Mouse (Mus musculus): ENCODE measurements around the gene Stxbp1.
"Not testable (repeated sequence)": the region's sequence is repeated elsewhere in the genome, so short reads cannot be mapped to it uniquely, and the experiment has no call there.

The Stxbp1 gene

GRCm38 (mm10) chr2:32874070-32874469 lies 27.0 kb upstream of the Stxbp1 start:
- no peak for DNase-seq (ENCODE audit: low read depth, low spot score)

GRCm38 (mm10) chr2:32870275-32871100 lies 23.4 kb upstream of the Stxbp1 start:
- no peak for DNase-seq (ENCODE audit: low read depth, low spot score)

- no peak for DNase-seq (ENCODE audit: low read depth, low spot score)
Measured at GRCm38 (mm10) chr2:32869721-32870274, 22.8 kb upstream of the Stxbp1 start.

GRCm38 (mm10) chr2:32867354-32867753 lies 20.3 kb upstream of the Stxbp1 start:
- no peak for DNase-seq (ENCODE audit: low read depth, low spot score)

- peak; percentile 46 for DNase-seq (ENCODE audit: low read depth, low spot score)
Measured at GRCm38 (mm10) chr2:32864755-32865154, 17.7 kb upstream of the Stxbp1 start.

- DNase-seq (ENCODE audit: low read depth, low spot score), result no peak
Measured at GRCm38 (mm10) chr2:32863317-32863716, 16.3 kb upstream of the Stxbp1 start.

GRCm38 (mm10) chr2:32860799-32861198 lies 13.8 kb upstream of the Stxbp1 start:
- DNase-seq (ENCODE audit: low read depth, low spot score), result no peak

GRCm38 (mm10) chr2:32859622-32860012 lies 12.6 kb upstream of the Stxbp1 start:
- DNase-seq (ENCODE audit: low read depth, low spot score), result no peak

GRCm38 (mm10) chr2:32859010-32859621 lies 12.1 kb upstream of the Stxbp1 start:
- DNase-seq (ENCODE audit: low read depth, low spot score), result peak; percentile 67

GRCm38 (mm10) chr2:32857584-32857983 lies 10.5 kb upstream of the Stxbp1 start:
- DNase-seq (ENCODE audit: low read depth, low spot score), result peak; percentile 84

GRCm38 (mm10) chr2:32855790-32856465 lies 8.9 kb upstream of the Stxbp1 start:
- no peak for DNase-seq (ENCODE audit: low read depth, low spot score)

- DNase-seq (ENCODE audit: low read depth, low spot score), result no peak
Measured at GRCm38 (mm10) chr2:32855046-32855785, 8.2 kb upstream of the Stxbp1 start.

- DNase-seq (ENCODE audit: low read depth, low spot score), result peak; percentile 88
Measured at GRCm38 (mm10) chr2:32854206-32854605, 7.2 kb upstream of the Stxbp1 start.

GRCm38 (mm10) chr2:32853716-32854115 lies 6.7 kb upstream of the Stxbp1 start:
- not testable (repeated sequence) for DNase-seq (ENCODE audit: low read depth, low spot score)

- peak; percentile 65 for DNase-seq (ENCODE audit: low read depth, low spot score)
Measured at GRCm38 (mm10) chr2:32852156-32852555, 5.1 kb upstream of the Stxbp1 start.

- no peak for DNase-seq (ENCODE audit: low read depth, low spot score)
Measured at GRCm38 (mm10) chr2:32847468-32847821, 400 bp upstream of the Stxbp1 start.

- peak; percentile 64 for DNase-seq (ENCODE audit: low read depth, low spot score)
Measured at GRCm38 (mm10) chr2:32846101-32846804, 792 bp downstream of the Stxbp1 start.

GRCm38 (mm10) chr2:32845572-32846100 lies 1.4 kb downstream of the Stxbp1 start:
- no peak for DNase-seq (ENCODE audit: low read depth, low spot score)

GRCm38 (mm10) chr2:32842558-32842957 lies 4.5 kb downstream of the Stxbp1 start:
- DNase-seq (ENCODE audit: low read depth, low spot score), result peak; percentile 69

- DNase-seq (ENCODE audit: low read depth, low spot score), result no peak
Measured at GRCm38 (mm10) chr2:32841099-32841498, 5.9 kb downstream of the Stxbp1 start.

- no peak for DNase-seq (ENCODE audit: low read depth, low spot score)
Measured at GRCm38 (mm10) chr2:32839261-32839660, 7.8 kb downstream of the Stxbp1 start.
